ENCODE assay signal across 10 mouse cellular contexts in the genomic region with DNA sequence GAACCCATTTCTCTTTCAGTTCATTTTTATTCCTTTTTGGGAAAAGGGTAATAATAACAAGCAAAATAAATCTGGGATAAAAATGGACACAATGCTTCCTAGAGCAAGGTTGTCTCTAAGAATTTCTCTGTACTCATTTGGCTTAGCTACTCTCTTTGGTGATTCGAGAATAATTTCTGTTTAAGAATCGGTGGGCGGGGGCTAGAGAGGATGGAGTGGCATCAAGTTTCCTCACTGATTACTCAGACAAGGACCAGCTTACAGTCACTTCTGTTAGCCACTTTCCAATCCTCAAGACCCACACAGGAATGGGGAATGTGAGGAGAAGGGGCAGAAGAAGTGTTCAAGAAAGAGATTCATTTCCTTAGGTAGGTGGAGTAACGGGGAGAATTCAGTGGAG. TPM values are rescaled to one million over a fixed set of nuclear protein-coding genes. Genes with fewer than 3 reads are reported as not detected.
DNase-seq lines count a peak whose midpoint lies in the region; ATAC-seq and TF ChIP-seq lines count a peak whose summit lies in the region.
"Had no signal": no experiment of that assay in that cellular context is flagged by ENCODE, and none has a peak within 500 bp of the region (broad histone marks: within the 10 kb centered on the region; RNA-seq: fewer than 3 reads in every experiment).

No protein-coding gene starts in this region.

- peak overlapping the region; percentile 2; the same call in 1 of the 2 replicates for H3K27ac ChIP-seq in kidney, adult 2 months (ENCODE audit: insufficient read depth, low read depth, low read length)
- H3K27ac ChIP-seq in intestine, embryonic 14.5 days (ENCODE audit: low read depth), result peak overlapping the region; percentile 88
- H3K27ac ChIP-seq: forebrain, embryonic 13.5 days; midbrain, embryonic 15.5 days had no signal

- no peak for TF ChIP-seq CTCF in kidney, adult 2 months (conservative IDR thresholded peaks at IDR 0.05; ENCODE audit: insufficient read depth, insufficient read length, low read depth, low read length)

- no peak overlapping the region for H3K9ac ChIP-seq in intestine, embryonic 14.5 days (ENCODE audit: low read length)
- H3K9ac ChIP-seq: forebrain, embryonic 13.5 days; midbrain, embryonic 15.5 days had no signal

- H3K4me1 ChIP-seq in kidney, adult 2 months (ENCODE audit: control insufficient read depth, insufficient read depth, low read length), result no peaks in the 10 kb centered on the region
- peaks cover 6% of the 10 kb centered on the region; the same call in 1 of the 2 replicates for H3K4me1 ChIP-seq in intestine, embryonic 14.5 days (replicated peaks; ENCODE audit: control insufficient read depth, insufficient read depth, low read length)
- H3K4me1 ChIP-seq: forebrain, embryonic 13.5 days; midbrain, embryonic 15.5 days had no signal

- no peaks in the 10 kb centered on the region for H3K27me3 ChIP-seq in kidney, adult 2 months (replicated peaks; ENCODE audit: control insufficient read depth, insufficient read depth, low read length)
- no peaks in the 10 kb centered on the region for H3K27me3 ChIP-seq in intestine, embryonic 14.5 days (replicated peaks; ENCODE audit: control insufficient read depth, insufficient read depth, low read length)
- H3K27me3 ChIP-seq: forebrain, embryonic 13.5 days; midbrain, embryonic 15.5 days had no signal

- DNase-seq in kidney, adult 2 months, result no peak
- DNase-seq in kidney, postnatal 25 days, result no peak
- DNase-seq in lung, postnatal 10 days, result peak; percentile 45
- no peak for DNase-seq in lung, postnatal 25 days (ENCODE audit: low spot score)
- DNase-seq in intestine, embryonic 14.5 days (ENCODE audit: low spot score), result no peak
- no peak for DNase-seq in urinary bladder, postnatal 14 days (ENCODE audit: low spot score)
- no peak for DNase-seq in thymus, postnatal 0 days (ENCODE audit: low spot score)
- DNase-seq: cerebellum, adult 11-12 months had no signal

- 77% methylated on average over 4 of the region's 4 CpGs for WGBS in kidney, adult 2 months
- WGBS in intestine, embryonic 14.5 days, result 80% methylated on average over 4 of the region's 4 CpGs

- H3K36me3 ChIP-seq in kidney, adult 2 months (ENCODE audit: control insufficient read depth, insufficient read depth, low read length), result no peaks in the 10 kb centered on the region
- no peaks in the 10 kb centered on the region for H3K36me3 ChIP-seq in intestine, embryonic 14.5 days (ENCODE audit: control insufficient read depth, insufficient read depth, low read length)
- H3K36me3 ChIP-seq: midbrain, embryonic 15.5 days had no signal

- no peak for ATAC-seq in intestine, embryonic 14.5 days (replicated peaks; ENCODE audit: low FRiP score, low TSS enrichment, low read depth)
- ATAC-seq: midbrain, embryonic 15.5 days had no signal

- no peak overlapping the region for H3K4me3 ChIP-seq in kidney, adult 2 months (ENCODE audit: insufficient read depth, low read depth, low read length)
- no peak overlapping the region for H3K4me3 ChIP-seq in intestine, embryonic 14.5 days (ENCODE audit: low read depth, low read length)
- H3K4me3 ChIP-seq: forebrain, embryonic 13.5 days; midbrain, embryonic 15.5 days had no signal

- no peaks in the 10 kb centered on the region for H3K9me3 ChIP-seq in intestine, embryonic 14.5 days (ENCODE audit: control insufficient read depth, low read length)
- H3K9me3 ChIP-seq: forebrain, embryonic 13.5 days; midbrain, embryonic 15.5 days had no signal

- peak overlapping the region; percentile 1; the same call in 1 of the 2 replicates for H3K4me2 ChIP-seq in intestine, embryonic 14.5 days (ENCODE audit: low read length)
- H3K4me2 ChIP-seq: forebrain, embryonic 13.5 days; midbrain, embryonic 15.5 days had no signal

- no peak for TF ChIP-seq POLR2A in kidney, adult 2 months (IDR thresholded peaks at IDR 0.05; ENCODE audit: low read depth, low read length)

RNA-seq across cellular contexts. Expression of a gene that starts 1.2 kb away (rescaled TPM):
- polyA plus RNA-seq in kidney, adult 2 months (2012; rRNA removed), result not detected in 2 replicates
- 0.15 and 0.27 TPM in 2 replicates for polyA plus RNA-seq in intestine, embryonic 14.5 days (2014; fragmentation: Nextera tagmentation; extraction: Ambion mirVana)
- polyA plus RNA-seq in thymus, postnatal 0 days (2015; fragmentation: Nextera tagmentation; extraction: Ambion mirVana), result 0.22 TPM in 1 of 2 replicates, not detected in the other
- polyA plus RNA-seq: forebrain, embryonic 13.5 days; midbrain, embryonic 15.5 days had no signal

RNA-seq across cellular contexts. Expression of a gene that starts 32.9 kb away (rescaled TPM):
- not detected in 2 replicates for polyA plus RNA-seq in kidney, adult 2 months (2012; rRNA removed)
- polyA plus RNA-seq in intestine, embryonic 14.5 days (2014; fragmentation: Nextera tagmentation; extraction: Ambion mirVana), result not detected in 2 replicates
- not detected in 2 replicates for polyA plus RNA-seq in thymus, postnatal 0 days (2015; fragmentation: Nextera tagmentation; extraction: Ambion mirVana)
- polyA plus RNA-seq: forebrain, embryonic 13.5 days; midbrain, embryonic 15.5 days had no signal

RNA-seq across cellular contexts. Expression of a gene that starts 41.2 kb away (rescaled TPM):
- not detected in 2 replicates for polyA plus RNA-seq in kidney, adult 2 months (2012; rRNA removed)
- not detected in 2 replicates for polyA plus RNA-seq in intestine, embryonic 14.5 days (2014; fragmentation: Nextera tagmentation; extraction: Ambion mirVana)
- not detected in 2 replicates for polyA plus RNA-seq in thymus, postnatal 0 days (2015; fragmentation: Nextera tagmentation; extraction: Ambion mirVana)
- polyA plus RNA-seq: forebrain, embryonic 13.5 days; midbrain, embryonic 15.5 days had no signal

RNA-seq across cellular contexts. Expression of a gene that starts 48.7 kb away (rescaled TPM):
- polyA plus RNA-seq in kidney, adult 2 months (2012; rRNA removed), result not detected in 2 replicates
- 0.47 and 0.97 TPM in 2 replicates for polyA plus RNA-seq in intestine, embryonic 14.5 days (2014; fragmentation: Nextera tagmentation; extraction: Ambion mirVana)
- 0.33 and 0.36 TPM in 2 replicates for polyA plus RNA-seq in thymus, postnatal 0 days (2015; fragmentation: Nextera tagmentation; extraction: Ambion mirVana)
- polyA plus RNA-seq: forebrain, embryonic 13.5 days; midbrain, embryonic 15.5 days had no signal

RNA-seq across cellular contexts. Expression of a gene that starts 53.0 kb away (rescaled TPM):
- 0.54 and 0.56 TPM in 2 replicates for polyA plus RNA-seq in kidney, adult 2 months (2012; rRNA removed)
- polyA plus RNA-seq in intestine, embryonic 14.5 days (2014; fragmentation: Nextera tagmentation; extraction: Ambion mirVana), result 0.93 and 1.1 TPM in 2 replicates
- polyA plus RNA-seq in thymus, postnatal 0 days (2015; fragmentation: Nextera tagmentation; extraction: Ambion mirVana), result 0.69 and 1.1 TPM in 2 replicates
- polyA plus RNA-seq: forebrain, embryonic 13.5 days had no signal
